Mouse (Mus musculus) liver, adult 2 months (tissue): Measurements from ENCODE around the gene Asb18. TPM values are rescaled to one million over a fixed set of nuclear protein-coding genes. Genes with fewer than 3 reads are reported as not detected.

ENCODE experiments used
- DNase-seq: peaks from one replicate; pipeline ENCODE4 v3.0.0-alpha.2; 2011; ENCODE audit warnings: low read depth, low spot score; ENCODE audit errors: extremely low read depth
- H3K27ac ChIP-seq: fragments of 200-500 bp; replicated peaks from 2 replicates; pipeline ENCODE4 v1.5.1; 2012; ENCODE audit warnings: low read depth, mild to moderate bottlenecking, control low read depth, inconsistent platforms, low read length; ENCODE audit not compliant: insufficient read depth
- H3K27me3 ChIP-seq: fragments of 200-500 bp; 2 replicates; pipeline ENCODE4 v1.6.1; 2012; ENCODE audit warnings: mild to moderate bottlenecking, moderate library complexity, low read length, inconsistent platforms; ENCODE audit not compliant: control insufficient read depth, insufficient read depth
- H3K36me3 ChIP-seq: fragments of 200-500 bp; 2 replicates; pipeline ENCODE4 v1.6.1; 2012; ENCODE audit warnings: low read length, inconsistent platforms; ENCODE audit not compliant: control insufficient read depth, insufficient read depth
- H3K4me1 ChIP-seq: fragments of 200-500 bp; 2 replicates; pipeline ENCODE4 v1.6.1; 2011; ENCODE audit warnings: low read length; ENCODE audit not compliant: control insufficient read depth, insufficient read depth
- H3K4me3 ChIP-seq: fragments of 200-500 bp; 2 replicates; pipeline ENCODE4 v1.5.1; 2011; ENCODE audit warnings: low read depth, mild to moderate bottlenecking, control low read depth, low read length, moderate library complexity; ENCODE audit not compliant: insufficient read depth
- H3K79me2 ChIP-seq: fragments of 200-500 bp; 2 replicates; pipeline ENCODE4 v1.6.1; 2012; ENCODE audit warnings: inconsistent platforms, mild to moderate bottlenecking, low read length, moderate library complexity; ENCODE audit not compliant: control insufficient read depth, insufficient read depth
- H3K9ac ChIP-seq: fragments of 200-500 bp; 2 replicates; pipeline ENCODE4 v1.6.1; 2012; ENCODE audit warnings: low read depth, mild to moderate bottlenecking, control low read depth, inconsistent platforms, low read length
- CTCF ChIP-seq: fragments of 200-500 bp; IDR thresholded peaks from 2 replicates; pipeline ENCODE4 v1.5.1; 2011; ENCODE audit warnings: low read depth, low read length, control low read depth
- POLR2A ChIP-seq: fragments of 200-500 bp; IDR thresholded peaks from 2 replicates; pipeline ENCODE4 v1.6.1; 2011; ENCODE audit warnings: low read length, control low read depth; ENCODE audit not compliant: insufficient read depth; ENCODE audit errors: extremely low read depth
- WGBS: fragments of 180-500 bp; shearing (Covaris S2); methylation state at CpG from one replicate; pipeline ENCODE4 v1.1.7; 2018; 5-methylcytosine and 5-hydroxymethylcytosine counted together
- polyA plus RNA-seq: library from polyadenylated mRNA; depleted of rRNA; stranded (reverse); fragments of >200 nt; gene quantifications from 2 replicates; pipeline ENCODE4 v1.2.3, GENCODE M21; 2012
- total RNA-seq: library from RNA; depleted of rRNA; stranded (reverse); fragments of >200 nt; gene quantifications from 2 replicates; pipeline ENCODE4 v1.2.3, GENCODE M21; 2014

Asb18 gene
- total and polyA plus RNA-seq, 2 experiments, result not detected

DNA sequence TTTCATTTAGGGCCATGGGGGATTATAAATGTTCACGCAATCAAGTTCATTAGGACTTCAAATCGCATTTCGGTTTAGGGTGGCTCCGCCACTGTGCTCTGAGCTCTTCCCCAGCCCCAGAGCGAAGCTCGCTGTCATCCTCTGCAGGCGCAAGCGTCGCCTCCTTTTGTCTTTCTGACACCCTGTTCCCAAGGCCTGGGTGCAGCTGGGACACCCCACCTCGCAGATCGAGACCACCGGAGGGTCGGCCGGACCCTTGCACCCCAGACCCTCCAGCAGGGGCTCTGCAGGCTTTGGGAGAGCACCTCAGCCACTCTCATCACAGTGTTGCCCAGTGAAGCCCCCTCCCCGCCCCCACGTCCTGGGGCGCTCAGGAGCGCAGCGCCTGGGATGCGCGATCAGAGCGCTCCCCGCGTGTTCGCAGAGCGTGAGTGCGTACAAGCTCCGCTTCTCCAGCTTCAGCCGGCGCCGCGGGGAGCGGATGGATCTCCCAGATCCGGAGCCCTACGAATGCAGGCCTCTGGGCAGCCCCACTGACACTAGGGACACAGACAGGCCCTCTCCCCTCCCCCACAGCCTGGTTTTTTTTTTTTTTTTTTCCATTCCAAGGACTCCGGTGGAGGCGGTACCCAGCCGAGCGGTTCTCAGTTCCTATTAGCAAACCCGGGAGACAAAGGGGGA is 72.6 kb downstream of the Asb18 start:
- no peak overlapping the region for H3K4me3 ChIP-seq
- no peak overlapping the region for H3K9ac ChIP-seq
- H3K36me3 ChIP-seq, result no peaks in the 10 kb centered on the region
- no peak for DNase-seq
- H3K79me2 ChIP-seq, result no peaks in the 10 kb centered on the region
- WGBS, result 7% methylated on average over 40 of the region's 40 CpGs
- H3K27ac ChIP-seq, result no peak overlapping the region
- TF ChIP-seq POLR2A (no peak), CTCF (no peak)
- H3K4me1 ChIP-seq, result 0 out of 2 replicates have a peak, but pooled peaks cover 1% of the 10 kb centered on the region
- H3K27me3 ChIP-seq, result peaks cover 20% of the 10 kb centered on the region; the same call in 1 of the 2 replicates

DNA sequence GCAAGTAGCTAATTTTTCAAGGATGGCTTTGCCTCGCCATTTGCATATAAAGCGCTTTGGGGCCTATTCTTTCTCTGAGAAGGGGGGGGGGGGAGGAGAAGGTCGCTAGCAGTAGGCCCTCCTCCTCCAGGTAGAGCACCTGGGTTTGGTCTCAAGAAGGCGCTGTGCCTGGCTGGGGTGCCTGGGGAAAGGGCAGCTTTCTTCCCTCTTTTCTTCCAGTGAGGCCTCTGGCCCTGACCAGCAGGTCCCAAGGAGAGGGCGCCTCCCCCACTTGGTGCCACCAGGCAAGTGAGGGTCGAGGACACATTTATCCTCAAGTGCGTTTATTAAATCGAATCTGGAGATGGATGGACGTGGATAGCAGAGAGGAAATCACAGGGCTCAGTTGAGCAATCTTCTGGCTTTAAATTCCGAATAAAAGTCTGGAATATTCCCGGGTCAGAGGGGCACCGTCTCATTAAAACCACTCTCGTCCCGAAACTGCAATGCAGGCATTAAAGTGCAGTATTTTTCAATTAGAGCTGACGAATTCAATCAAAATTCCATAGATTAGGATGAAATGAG is 73.4 kb downstream of the Asb18 start:
- Histone ChIP-seq H3K27ac (no peak overlapping the region), H3K79me2 (no peaks in the 10 kb centered on the region), H3K27me3 (peaks cover 27% of the 10 kb centered on the region; the same call in 1 of the 2 replicates), H3K36me3 (no peaks in the 10 kb centered on the region), H3K4me3 (no peak overlapping the region), H3K9ac (no peak overlapping the region), H3K4me1 (0 out of 2 replicates have a peak, but pooled peaks cover 1% of the 10 kb centered on the region)
- WGBS, result 28% methylated on average over 15 of the region's 15 CpGs
- no peak for DNase-seq
- TF ChIP-seq POLR2A (no peak), CTCF (no peak)

DNA sequence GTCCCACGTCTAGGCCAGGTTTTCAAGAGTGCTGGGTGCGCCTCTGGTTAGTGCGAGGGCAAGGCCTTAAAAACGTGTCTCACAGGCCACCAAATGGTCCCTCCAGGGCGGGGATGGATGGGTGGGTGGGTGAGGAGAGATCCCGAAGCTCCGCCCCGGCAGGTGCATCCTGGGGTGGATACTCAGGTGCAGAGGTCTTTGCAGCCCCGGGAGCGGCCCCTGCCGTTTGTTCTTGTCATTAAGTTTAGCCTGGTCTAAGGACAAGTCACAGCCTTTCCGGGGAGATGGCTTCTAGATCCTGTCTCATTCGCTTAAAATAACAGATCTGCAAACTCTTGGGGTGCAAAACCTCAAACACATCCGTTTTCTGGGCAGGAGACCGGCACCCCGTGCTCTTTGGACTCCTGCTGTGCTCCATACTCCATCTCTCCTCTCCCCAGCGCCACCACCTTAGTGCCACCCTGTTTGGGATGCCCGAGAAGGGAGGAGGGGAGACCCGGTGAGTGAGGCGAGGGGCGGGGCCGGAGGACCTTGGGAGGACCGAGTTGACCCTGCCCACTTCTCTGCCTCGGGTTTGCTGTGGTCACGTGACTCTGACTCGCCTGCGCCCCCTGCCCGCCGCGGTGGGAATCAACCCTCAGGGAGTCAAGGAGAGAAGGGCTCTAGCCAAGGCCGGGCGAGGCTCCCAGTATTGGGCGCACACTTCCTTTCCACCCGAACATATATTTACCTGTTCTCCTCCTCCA is 74.3 kb downstream of the Asb18 start:
- no peaks in the 10 kb centered on the region for H3K36me3 ChIP-seq
- peak; percentile 38 for DNase-seq
- H3K9ac ChIP-seq, result no peak overlapping the region
- no peaks in the 10 kb centered on the region for H3K79me2 ChIP-seq
- no peak overlapping the region for H3K4me3 ChIP-seq
- peak; percentile 79 for TF ChIP-seq CTCF
- no peak for TF ChIP-seq POLR2A
- H3K4me1 ChIP-seq, result 0 out of 2 replicates have a peak, but pooled peaks cover 1% of the 10 kb centered on the region
- H3K27ac ChIP-seq, result no peak overlapping the region
- 7% methylated on average over 34 of the region's 34 CpGs for WGBS
- H3K27me3 ChIP-seq, result peaks cover 31% of the 10 kb centered on the region; the same call in 1 of the 2 replicates

DNA sequence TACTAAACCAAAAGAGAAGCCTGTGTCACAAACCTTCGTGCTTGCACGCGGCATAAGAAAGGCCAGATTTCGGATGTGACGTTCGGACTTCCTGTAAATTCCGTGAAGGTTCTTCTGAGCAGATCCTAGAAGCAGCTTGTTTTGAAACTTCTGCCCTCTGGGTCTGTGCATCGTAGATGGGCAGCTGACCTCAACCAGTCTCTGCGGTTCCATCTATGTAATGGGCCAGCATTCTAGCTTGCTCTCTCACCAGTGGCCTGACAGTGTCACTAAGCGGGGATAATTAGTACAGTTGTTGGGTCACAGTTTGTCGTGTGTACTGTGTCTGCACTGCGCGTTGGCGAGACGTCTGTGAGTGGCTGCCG is 74.9 kb downstream of the Asb18 start:
- WGBS, result 32% methylated on average over 16 of the region's 16 CpGs
- H3K27ac ChIP-seq, result no peak overlapping the region
- H3K4me1 ChIP-seq, result 0 out of 2 replicates have a peak, but pooled peaks cover 1% of the 10 kb centered on the region
- peaks cover 31% of the 10 kb centered on the region; the same call in 1 of the 2 replicates for H3K27me3 ChIP-seq
- no peaks in the 10 kb centered on the region for H3K36me3 ChIP-seq
- TF ChIP-seq CTCF, result no peak
- TF ChIP-seq POLR2A, result no peak
- H3K79me2 ChIP-seq, result no peaks in the 10 kb centered on the region
- no peak overlapping the region for H3K9ac ChIP-seq
- DNase-seq, result no peak
- H3K4me3 ChIP-seq, result no peak overlapping the region

DNA sequence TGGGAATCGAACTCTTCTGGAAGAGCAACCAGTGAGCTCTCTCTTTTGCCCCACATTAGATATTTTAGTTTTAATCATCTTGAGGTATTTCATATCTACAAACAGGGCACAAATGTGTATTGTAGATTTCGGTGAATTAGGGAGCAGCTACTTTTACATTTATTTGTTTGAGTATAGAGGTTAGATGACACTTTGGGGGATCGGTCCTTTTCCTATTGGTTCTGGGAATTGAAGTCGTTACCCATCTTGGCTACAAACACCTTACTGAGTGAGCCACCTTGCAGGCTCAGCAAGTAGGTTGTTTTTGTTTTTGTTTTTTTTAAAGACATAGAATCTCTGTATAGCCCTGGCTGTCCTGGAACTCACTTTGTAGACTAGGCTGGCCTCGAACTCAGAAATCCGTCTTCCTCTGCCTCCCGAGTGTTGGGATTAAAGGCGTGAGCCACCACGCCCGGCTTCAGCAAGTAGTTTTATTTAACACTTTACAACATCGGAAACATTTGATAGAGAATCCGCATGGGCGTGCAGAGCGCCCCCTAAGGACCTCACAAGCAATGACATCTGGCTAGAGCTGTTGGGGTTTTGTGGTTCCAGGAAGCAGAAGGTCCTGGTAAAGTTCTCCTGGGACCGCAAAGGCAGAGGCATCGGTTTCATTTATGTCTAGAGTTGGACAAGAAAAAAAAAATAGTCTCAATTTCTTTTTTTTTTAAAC is 75.4 kb downstream of the Asb18 start:
- Histone ChIP-seq H3K79me2 (no peaks in the 10 kb centered on the region), H3K27ac (no peak overlapping the region), H3K9ac (no peak overlapping the region), H3K4me3 (no peak overlapping the region), H3K27me3 (peaks cover 34% of the 10 kb centered on the region; the same call in 1 of the 2 replicates), H3K4me1 (0 out of 2 replicates have a peak, but pooled peaks cover 1% of the 10 kb centered on the region), H3K36me3 (no peaks in the 10 kb centered on the region)
- peak; percentile 50; the same call in 1 of the 2 replicates for TF ChIP-seq CTCF
- TF ChIP-seq POLR2A, result no peak
- no peak for DNase-seq
- 37% methylated on average over 16 of the region's 16 CpGs for WGBS
